Mouse (Mus musculus): Measurements from ENCODE around the gene B9d2. TPM values are rescaled to one million over a fixed set of nuclear protein-coding genes. Genes with fewer than 3 reads are reported as not detected.

B9d2 gene
- polyA plus RNA-seq, 1 experiment from 2014 or later = 49.8 TPM

DNA sequence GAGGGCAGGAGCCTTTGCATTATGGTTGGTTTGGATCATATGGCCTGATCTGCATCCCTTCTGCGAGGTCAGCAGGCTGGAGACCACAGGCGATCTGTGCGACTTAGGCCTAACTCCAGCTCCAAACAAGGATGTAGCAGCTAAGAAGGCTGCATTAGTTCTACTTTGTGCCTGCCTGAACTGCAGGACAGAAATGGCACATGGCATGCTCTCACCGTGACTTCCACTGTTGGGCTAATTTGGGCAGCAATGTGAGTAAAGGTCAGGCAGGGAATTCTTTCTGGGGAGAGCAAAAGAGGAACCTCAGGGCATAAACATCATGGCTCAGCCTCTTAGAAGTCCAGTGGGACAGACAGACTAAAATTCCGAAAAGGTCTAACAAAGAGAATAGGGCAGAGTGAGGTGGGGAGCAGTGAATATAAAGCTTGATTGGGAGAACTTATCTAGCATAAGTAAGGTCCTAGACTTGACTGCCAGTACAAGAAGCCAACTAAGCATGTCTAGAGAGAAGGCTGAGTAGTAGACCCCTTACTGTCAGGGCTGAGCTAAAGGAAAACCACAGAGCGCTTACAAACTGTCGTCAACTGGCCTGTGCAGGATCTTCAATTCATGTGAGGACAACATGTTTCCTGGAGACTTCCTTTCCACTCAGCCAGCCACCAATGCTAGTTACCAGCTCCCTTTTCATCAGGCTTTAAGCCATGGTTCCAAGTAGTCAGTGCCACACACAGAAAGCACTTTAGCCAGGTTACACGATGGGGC is 50.9 kb downstream of the B9d2 start:
- peaks cover 72% of the 10 kb centered on the region for H3K36me3 ChIP-seq (ENCODE audit: control insufficient read depth, insufficient read depth, low read length)
- H3K9me3 ChIP-seq (ENCODE audit: control insufficient read depth, low read length) = no peaks in the 10 kb centered on the region
- 96% methylated on average over 8 of the region's 8 CpGs for WGBS
- no peaks in the 10 kb centered on the region for H3K27me3 ChIP-seq (replicated peaks; ENCODE audit: control insufficient read depth, insufficient read depth, low read length)
- no peak for ATAC-seq
- H3K27ac ChIP-seq (ENCODE audit: low read depth, low read length) = no peak overlapping the region
- H3K9ac ChIP-seq (ENCODE audit: low read depth, low read length) = no peak overlapping the region
- no peak overlapping the region for H3K4me3 ChIP-seq (ENCODE audit: low read length)
- no peak overlapping the region for H3K4me2 ChIP-seq (ENCODE audit: low read length)
- H3K4me1 ChIP-seq (ENCODE audit: control insufficient read depth, insufficient read depth, low read depth, low read length) = no peaks in the 10 kb centered on the region

DNA sequence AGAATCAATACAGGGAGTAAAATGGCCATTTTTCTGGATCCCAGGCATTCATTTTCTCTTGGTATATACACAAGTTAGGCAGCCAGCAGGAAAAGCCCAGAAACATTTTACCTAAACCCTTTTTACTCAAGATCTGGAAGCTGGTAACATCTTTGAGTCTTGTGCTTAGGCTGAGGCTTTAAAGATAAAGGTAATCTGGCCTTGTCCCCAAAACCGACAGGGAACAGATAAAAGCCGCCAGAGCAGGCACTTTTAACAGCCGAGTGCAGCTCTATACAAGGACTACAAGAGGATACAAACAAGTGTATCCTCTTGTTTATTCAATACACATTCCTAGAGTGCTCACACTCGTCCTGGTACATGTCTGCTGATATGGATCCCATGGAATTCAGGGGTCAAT is 54.4 kb downstream of the B9d2 start:
- Histone ChIP-seq H3K27ac (ENCODE audit: low read depth, low read length) (no peak overlapping the region), H3K4me3 (ENCODE audit: low read length) (no peak overlapping the region), H3K9me3 (ENCODE audit: control insufficient read depth, low read length) (no peaks in the 10 kb centered on the region), H3K4me1 (ENCODE audit: control insufficient read depth, insufficient read depth, low read depth, low read length) (no peaks in the 10 kb centered on the region), H3K4me2 (ENCODE audit: low read length) (no peak overlapping the region), H3K9ac (ENCODE audit: low read depth, low read length) (no peak overlapping the region), H3K27me3 (replicated peaks; ENCODE audit: control insufficient read depth, insufficient read depth, low read length) (no peaks in the 10 kb centered on the region), H3K36me3 (ENCODE audit: control insufficient read depth, insufficient read depth, low read length) (peaks cover 70% of the 10 kb centered on the region)
- ATAC-seq = no peak
- 83% methylated on average over 4 of the region's 4 CpGs for WGBS

Other genes starting within 250 kb of the B9d2 start
- gene Ceacam1, start 203.2 kb upstream of the B9d2 start, polyA plus RNA-seq (2015; fragmentation: Nextera tagmentation; extraction: Ambion mirVana) = 0.59 and 1.6 TPM in 2 replicates
- gene Ceacam2, start 140.9 kb upstream of the B9d2 start, polyA plus RNA-seq (2015; fragmentation: Nextera tagmentation; extraction: Ambion mirVana) = 0.05 and 0.16 TPM in 2 replicates
- gene Erich4, start 64.9 kb upstream of the B9d2 start, polyA plus RNA-seq (2015; fragmentation: Nextera tagmentation; extraction: Ambion mirVana) = not detected in 2 replicates
- gene Dmac2, start 61.4 kb upstream of the B9d2 start, polyA plus RNA-seq (2015; fragmentation: Nextera tagmentation; extraction: Ambion mirVana) = 51.4 and 52.0 TPM in 2 replicates
- gene B3gnt8, start 54.1 kb upstream of the B9d2 start, polyA plus RNA-seq (2015; fragmentation: Nextera tagmentation; extraction: Ambion mirVana) = 0.89 and 1.1 TPM in 2 replicates
- 46.8 and 51.8 TPM in 2 replicates for gene Bckdha, start 21.8 kb upstream of the B9d2 start, polyA plus RNA-seq (2015; fragmentation: Nextera tagmentation; extraction: Ambion mirVana)
- 39.5 and 42.9 TPM in 2 replicates for gene Exosc5, start 21.6 kb upstream of the B9d2 start, polyA plus RNA-seq (2015; fragmentation: Nextera tagmentation; extraction: Ambion mirVana)
- gene Tmem91, start 5.6 kb upstream of the B9d2 start, polyA plus RNA-seq (2015; fragmentation: Nextera tagmentation; extraction: Ambion mirVana) = 101 and 129 TPM in 2 replicates
- 0.63 and 1.2 TPM in 2 replicates for gene Tgfb1, start 6.2 kb downstream of the B9d2 start, polyA plus RNA-seq (2015; fragmentation: Nextera tagmentation; extraction: Ambion mirVana)
- 29.3 and 40.1 TPM in 2 replicates for gene Ccdc97, start 38.3 kb downstream of the B9d2 start, polyA plus RNA-seq (2015; fragmentation: Nextera tagmentation; extraction: Ambion mirVana)
- 32.3 and 37.6 TPM in 2 replicates for gene Hnrnpul1, start 74.0 kb downstream of the B9d2 start, polyA plus RNA-seq (2015; fragmentation: Nextera tagmentation; extraction: Ambion mirVana)
- 18.1 and 25.5 TPM in 2 replicates for gene Axl, start 107.9 kb downstream of the B9d2 start, polyA plus RNA-seq (2015; fragmentation: Nextera tagmentation; extraction: Ambion mirVana)
- gene Cyp2s1, start 136.1 kb downstream of the B9d2 start, polyA plus RNA-seq (2015; fragmentation: Nextera tagmentation; extraction: Ambion mirVana) = 4.1 and 4.6 TPM in 2 replicates
- not detected in 2 replicates for gene Cyp2b10, start 216.8 kb downstream of the B9d2 start, polyA plus RNA-seq (2015; fragmentation: Nextera tagmentation; extraction: Ambion mirVana)

Measured in hindbrain, embryonic 16.5 days (tissue).